Mouse (Mus musculus) ES-CJ7 (cell line): ENCODE data around the gene Cdk5rap2.

ENCODE experiments used
- DNase-seq: peaks from one replicate; pipeline ENCODE4 v3.0.0; 2011; ENCODE audit warnings: low read depth, low spot score

Gene Cdk5rap2

GRCm38 (mm10) chr4:70261315-70261714, 148.9 kb downstream of the Cdk5rap2 start:
- no peak for DNase-seq

GRCm38 (mm10) chr4:70260419-70260807, 149.8 kb downstream of the Cdk5rap2 start:
- no peak for DNase-seq

GRCm38 (mm10) chr4:70259726-70260418, 150.4 kb downstream of the Cdk5rap2 start:
- DNase-seq = peak; percentile 8

- no peak for DNase-seq
These were observed 151.4 kb downstream of the Cdk5rap2 start for GRCm38 (mm10) chr4:70258826-70259225.

GRCm38 (mm10) chr4:70258205-70258604, 152.0 kb downstream of the Cdk5rap2 start:
- no peak for DNase-seq

- no peak for DNase-seq
These were observed 158.5 kb downstream of the Cdk5rap2 start for GRCm38 (mm10) chr4:70251782-70252181.

- no peak for DNase-seq
These were observed 164.5 kb downstream of the Cdk5rap2 start for GRCm38 (mm10) chr4:70245706-70246105.

- no peak for DNase-seq
These were observed 166.6 kb downstream of the Cdk5rap2 start for GRCm38 (mm10) chr4:70243561-70244120.

GRCm38 (mm10) chr4:70239731-70240130, 170.5 kb downstream of the Cdk5rap2 start:
- DNase-seq = no peak

- no peak for DNase-seq
These were observed 171.4 kb downstream of the Cdk5rap2 start for GRCm38 (mm10) chr4:70238862-70239261.

- no peak for DNase-seq
These were observed 177.9 kb downstream of the Cdk5rap2 start for GRCm38 (mm10) chr4:70232383-70232782.

- no peak for DNase-seq
These were observed 180.4 kb downstream of the Cdk5rap2 start for GRCm38 (mm10) chr4:70229874-70230273.

GRCm38 (mm10) chr4:70228350-70228749, 181.9 kb downstream of the Cdk5rap2 start:
- no peak for DNase-seq

GRCm38 (mm10) chr4:70227667-70228066, 182.6 kb downstream of the Cdk5rap2 start:
- DNase-seq = no peak

GRCm38 (mm10) chr4:70224503-70224902, 185.7 kb downstream of the Cdk5rap2 start:
- DNase-seq = no peak

- DNase-seq = no peak
These were observed 188.4 kb downstream of the Cdk5rap2 start for GRCm38 (mm10) chr4:70221878-70222277.

- DNase-seq = no peak
These were observed 188.9 kb downstream of the Cdk5rap2 start for GRCm38 (mm10) chr4:70221370-70221769.

GRCm38 (mm10) chr4:70220277-70221180, 189.7 kb downstream of the Cdk5rap2 start:
- no peak for DNase-seq

GRCm38 (mm10) chr4:70219776-70220175, 190.5 kb downstream of the Cdk5rap2 start:
- no peak for DNase-seq

- DNase-seq = no peak
These were observed 224.3 kb downstream of the Cdk5rap2 start for GRCm38 (mm10) chr4:70185971-70186370.
